Mouse (Mus musculus): ENCODE measurements around the gene Tnnt1. TPM values are rescaled to one million over a fixed set of nuclear protein-coding genes. Genes with fewer than 3 reads are reported as not detected.
"Not testable (repeated sequence)": the region's sequence is repeated elsewhere in the genome, so short reads cannot be mapped to it uniquely, and the experiment has no call there.

The Tnnt1 gene
- polyA plus RNA-seq, 1 experiment from 2014 or later = 2.5 TPM

DNA sequence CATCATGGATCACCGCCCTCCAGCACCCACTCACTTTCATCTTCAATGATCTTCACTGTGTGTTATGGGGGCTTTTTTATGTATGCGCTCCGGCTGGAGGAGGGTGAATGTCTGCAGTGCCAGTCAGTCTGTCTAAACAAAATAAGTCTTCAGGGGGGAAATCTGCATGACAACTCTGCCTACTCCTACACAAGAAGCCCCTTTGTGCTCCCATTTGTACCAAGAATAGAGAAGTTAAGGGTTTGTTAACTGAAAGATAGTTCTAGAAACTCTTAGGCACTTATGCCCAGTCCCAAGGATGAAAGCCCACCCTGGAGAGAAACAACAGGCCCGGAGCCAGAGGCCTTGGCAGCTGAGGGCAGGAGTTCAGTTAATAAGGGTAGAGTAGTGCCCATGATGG is 20.2 kb upstream of the Tnnt1 start:
- Histone ChIP-seq H3K9me3 (no peaks in the 10 kb centered on the region), H3K4me1 (no peaks in the 10 kb centered on the region), H3K36me3 (peaks cover 22% of the 10 kb centered on the region), H3K27ac (replicated peaks) (no peak overlapping the region), H3K4me3 (no peak overlapping the region), H3K4me2 (replicated peaks) (no peak overlapping the region), H3K27me3 (no peaks in the 10 kb centered on the region), H3K9ac (replicated peaks) (no peak overlapping the region)
- WGBS = 78% methylated on average over 4 of the region's 4 CpGs
- ATAC-seq (replicated peaks) = no peak

- Histone ChIP-seq H3K4me3 (peak within 1 kb of the TSS; percentile 30), H3K27ac (replicated peaks) (no peak within 1 kb of the TSS), H3K4me1 (peaks cover under 1% of the 10 kb centered on the region; the same call in 1 of the 2 replicates), H3K4me2 (replicated peaks) (peak within 1 kb of the TSS; percentile 40), H3K9ac (replicated peaks) (peak within 1 kb of the TSS; percentile 16; the same call in 1 of the 2 replicates), H3K9me3 (no peaks in the 10 kb centered on the region), H3K27me3 (no peaks in the 10 kb centered on the region), H3K36me3 (no peaks in the 10 kb centered on the region)
- WGBS = 4% methylated on average over 28 of the region's 28 CpGs
- ATAC-seq (replicated peaks) = peak; percentile 74
Measured at GRCm38 (mm10) chr7:4532005-4532729, 16.0 kb upstream of the Tnnt1 start, which contains the start of gene Dnaaf3. TSS of gene Dnaaf3 (minus strand) at chr7:4532453.

DNA sequence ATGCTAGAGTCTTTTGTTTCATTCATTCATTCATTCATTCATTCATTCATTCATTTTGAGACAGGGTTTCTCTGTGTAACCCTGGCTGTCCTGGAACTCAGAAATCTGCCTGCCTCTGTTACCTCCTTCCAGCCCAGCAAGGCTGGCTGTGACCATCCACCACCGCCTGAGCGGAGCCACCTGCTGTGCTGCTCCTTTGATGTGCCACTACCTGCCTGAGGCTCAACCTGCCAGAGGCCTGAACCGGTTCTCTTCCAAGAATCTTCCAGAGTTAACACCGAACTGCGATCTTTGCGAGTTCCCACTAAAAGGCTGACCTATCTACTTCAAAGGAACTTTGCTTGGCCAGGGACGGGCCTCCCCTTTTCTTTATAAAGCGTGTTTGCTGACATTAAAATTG is 14.0 kb upstream of the Tnnt1 start:
- H3K9me3 ChIP-seq; H3K36me3 ChIP-seq; ATAC-seq (replicated peaks); H3K9ac ChIP-seq (replicated peaks); H3K4me2 ChIP-seq (replicated peaks); H3K4me3 ChIP-seq; H3K27me3 ChIP-seq; H3K27ac ChIP-seq (replicated peaks): not testable (repeated sequence)
- 46% methylated on average over 8 of the region's 8 CpGs for WGBS
- peaks cover 14% of the 10 kb centered on the region for H3K4me1 ChIP-seq

DNA sequence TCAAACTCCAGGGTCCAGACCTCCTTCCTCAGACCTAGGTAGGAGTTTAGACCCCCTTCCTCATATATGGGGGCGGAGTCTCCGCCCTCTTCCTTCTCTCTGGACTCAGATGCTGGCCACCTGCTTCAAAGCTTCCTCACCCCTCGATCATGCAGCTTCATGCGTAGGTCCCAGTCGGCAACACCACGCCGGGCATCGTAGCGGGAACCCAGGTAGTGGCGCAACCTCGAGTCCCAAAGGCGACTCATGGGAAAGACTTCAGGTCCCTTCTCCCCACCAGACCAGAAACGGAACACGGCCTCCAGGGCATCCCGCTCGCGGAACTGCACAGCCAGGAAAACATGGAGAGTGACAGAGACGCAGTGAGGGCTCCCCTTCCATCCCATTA is 11.1 kb upstream of the Tnnt1 start:
- H3K9ac ChIP-seq (replicated peaks) = no peak overlapping the region
- peak overlapping the region; percentile 45; the same call in 1 of the 2 replicates for H3K4me2 ChIP-seq (replicated peaks)
- H3K27ac ChIP-seq (replicated peaks) = no peak overlapping the region
- peaks cover 14% of the 10 kb centered on the region for H3K4me1 ChIP-seq
- no peak for ATAC-seq (replicated peaks)
- no peaks in the 10 kb centered on the region for H3K9me3 ChIP-seq
- no peaks in the 10 kb centered on the region for H3K27me3 ChIP-seq
- no peak overlapping the region for H3K4me3 ChIP-seq
- 49% methylated on average over 18 of the region's 18 CpGs for WGBS
- H3K36me3 ChIP-seq = no peaks in the 10 kb centered on the region

DNA sequence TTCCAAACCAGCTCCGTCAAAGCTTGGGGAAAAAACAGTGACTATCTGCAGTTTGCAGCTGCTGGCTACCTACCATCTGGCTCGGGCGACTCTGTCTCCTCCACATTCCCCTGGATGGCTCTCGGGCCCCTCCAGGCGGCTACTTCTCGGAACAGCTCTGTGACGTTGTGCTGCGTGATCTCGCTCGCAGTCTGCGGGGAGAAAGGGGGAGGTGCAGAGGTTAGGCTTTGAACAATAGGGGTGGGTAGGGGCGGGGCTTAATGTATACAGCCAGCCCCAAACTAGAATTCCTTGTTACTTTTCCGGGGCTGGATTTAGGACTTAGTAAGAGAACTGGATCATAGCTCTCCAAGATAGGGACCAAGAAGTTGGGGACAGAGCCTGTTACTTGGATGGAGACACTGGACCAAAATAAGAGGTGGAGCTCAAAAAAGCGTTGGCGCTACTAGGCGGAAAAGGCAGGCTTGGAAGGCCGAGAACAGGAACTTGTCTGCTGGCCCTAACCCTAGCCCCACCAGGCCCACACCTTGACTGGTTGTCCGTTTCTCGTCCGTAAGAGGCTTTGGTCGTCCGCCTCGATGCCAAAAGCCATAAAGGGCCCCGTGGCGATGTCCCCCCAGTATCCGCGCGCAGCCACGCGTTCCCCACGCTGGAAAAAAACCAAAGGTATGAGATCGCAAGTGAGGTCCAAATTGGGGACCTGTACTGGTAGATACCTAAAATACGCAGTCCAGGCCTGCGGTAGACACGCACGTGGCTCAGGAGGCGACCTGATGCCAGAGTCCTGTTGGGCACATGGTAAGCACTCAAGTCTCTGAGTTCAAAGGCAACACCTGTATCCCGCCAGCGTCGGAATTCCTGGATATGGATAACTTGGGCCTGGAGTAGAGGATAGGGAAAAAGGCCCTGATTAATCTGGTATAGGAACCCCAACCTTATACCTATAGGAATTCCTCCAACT is 10.4 kb upstream of the Tnnt1 start:
- whole genome bisulfite sequencing = 25% methylated on average over 40 of the region's 40 CpGs
- H3K27ac ChIP-seq (replicated peaks) = 0 out of 2 replicates have a peak overlapping the region, but pooled peaks have one; percentile 12

GRCm38 (mm10) chr7:4524212-4524922 is 8.2 kb upstream of the Tnnt1 start, which contains the start of gene Tnni3:
TSS of gene Tnni3 (minus strand) at chr7:4524229.
- H3K36me3 ChIP-seq; H3K9me3 ChIP-seq; H3K4me2 ChIP-seq (replicated peaks); H3K9ac ChIP-seq (replicated peaks); H3K4me3 ChIP-seq; H3K27ac ChIP-seq (replicated peaks); H3K27me3 ChIP-seq: not testable (repeated sequence)
- 69% methylated on average over 15 of the region's 15 CpGs for WGBS
- H3K4me1 ChIP-seq = peaks cover 21% of the 10 kb centered on the region
- ATAC-seq (replicated peaks) = 0 out of 2 replicates have a peak, but pooled peaks have one; percentile 14

More for the DNA sequence above, 10.4 kb upstream of the Tnnt1 start:
- no peaks in the 10 kb centered on the region for H3K27me3 ChIP-seq
- no peaks in the 10 kb centered on the region for H3K9me3 ChIP-seq
- peak overlapping the region; percentile 37; the same call in 1 of the 2 replicates for H3K9ac ChIP-seq (replicated peaks)
- H3K4me2 ChIP-seq (replicated peaks) = peak overlapping the region; percentile 45
- H3K4me1 ChIP-seq = peaks cover 14% of the 10 kb centered on the region
- ATAC-seq (replicated peaks) = peak; percentile 91
- H3K36me3 ChIP-seq = no peaks in the 10 kb centered on the region
- peak overlapping the region; percentile 29 for H3K4me3 ChIP-seq

GRCm38 (mm10) chr7:4523205-4524130 is 7.3 kb upstream of the Tnnt1 start:
- ATAC-seq (replicated peaks) = no peak
- H3K36me3 ChIP-seq = no peaks in the 10 kb centered on the region
- H3K9ac ChIP-seq (replicated peaks) = no peak overlapping the region
- H3K4me3 ChIP-seq = no peak overlapping the region
- 91% methylated on average over 33 of the region's 33 CpGs for WGBS
- H3K4me2 ChIP-seq (replicated peaks) = no peak overlapping the region
- H3K27ac ChIP-seq (replicated peaks) = no peak overlapping the region
- H3K4me1 ChIP-seq = peaks cover 21% of the 10 kb centered on the region
- no peaks in the 10 kb centered on the region for H3K9me3 ChIP-seq
- H3K27me3 ChIP-seq = no peaks in the 10 kb centered on the region

GRCm38 (mm10) chr7:4522292-4522691 is 6.1 kb upstream of the Tnnt1 start:
- 86% methylated on average over 6 of the region's 6 CpGs for WGBS
- ATAC-seq (replicated peaks) = no peak

DNA sequence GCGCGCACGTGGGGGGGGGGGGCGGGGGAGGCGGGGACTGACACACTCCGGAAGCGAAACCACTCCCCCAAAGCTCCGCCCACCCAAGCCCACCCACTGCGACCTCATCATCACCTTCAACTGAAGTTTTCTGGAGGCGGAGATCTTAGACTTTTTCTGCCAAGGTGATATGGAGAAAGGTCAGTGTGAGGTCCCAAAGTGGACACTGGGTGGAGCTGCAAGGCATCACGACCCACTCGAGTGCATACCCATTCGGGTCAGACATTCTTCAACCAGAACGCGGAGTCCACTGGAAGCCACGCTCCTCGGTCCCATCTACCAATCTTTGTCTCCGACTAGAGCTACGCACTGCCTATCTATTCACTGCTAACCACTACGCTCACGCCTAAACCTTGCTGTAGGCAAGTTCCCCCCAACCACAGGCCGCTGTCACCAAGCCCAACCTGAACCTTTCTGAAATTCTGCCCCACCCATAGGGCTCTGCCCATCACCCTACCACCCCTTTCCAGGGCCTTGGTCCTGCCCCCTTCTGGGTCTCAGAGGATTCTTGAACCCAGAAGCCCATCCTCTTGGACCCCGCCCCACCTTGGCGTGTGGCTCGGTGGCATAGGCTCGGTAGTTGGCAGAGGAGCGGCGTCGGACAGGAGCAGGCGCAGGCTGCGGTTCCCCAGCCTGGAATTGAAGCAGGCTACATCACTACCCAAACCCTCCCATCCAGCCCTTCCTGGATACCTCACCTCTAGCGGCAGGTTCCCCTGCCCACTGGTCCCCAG is 5.2 kb upstream of the Tnnt1 start:
- 34% methylated on average over 32 of the region's 32 CpGs for WGBS
- no peaks in the 10 kb centered on the region for H3K36me3 ChIP-seq
- H3K9me3 ChIP-seq = no peaks in the 10 kb centered on the region
- no peaks in the 10 kb centered on the region for H3K27me3 ChIP-seq
- no peak overlapping the region for H3K9ac ChIP-seq (replicated peaks)
- ATAC-seq (replicated peaks) = no peak
- peak overlapping the region; percentile 24 for H3K4me3 ChIP-seq
- peaks cover 13% of the 10 kb centered on the region for H3K4me1 ChIP-seq
- peak overlapping the region; percentile 45 for H3K4me2 ChIP-seq (replicated peaks)
- H3K27ac ChIP-seq (replicated peaks) = no peak overlapping the region

More at GRCm38 (mm10) chr7:4522292-4522691, 6.1 kb upstream of the Tnnt1 start:
- no peaks in the 10 kb centered on the region for H3K27me3 ChIP-seq
- H3K36me3 ChIP-seq = no peaks in the 10 kb centered on the region
- H3K9me3 ChIP-seq = no peaks in the 10 kb centered on the region
- no peak overlapping the region for H3K4me2 ChIP-seq (replicated peaks)
- no peak overlapping the region for H3K27ac ChIP-seq (replicated peaks)
- no peak overlapping the region for H3K9ac ChIP-seq (replicated peaks)
- peaks cover 21% of the 10 kb centered on the region for H3K4me1 ChIP-seq
- H3K4me3 ChIP-seq = no peak overlapping the region

DNA sequence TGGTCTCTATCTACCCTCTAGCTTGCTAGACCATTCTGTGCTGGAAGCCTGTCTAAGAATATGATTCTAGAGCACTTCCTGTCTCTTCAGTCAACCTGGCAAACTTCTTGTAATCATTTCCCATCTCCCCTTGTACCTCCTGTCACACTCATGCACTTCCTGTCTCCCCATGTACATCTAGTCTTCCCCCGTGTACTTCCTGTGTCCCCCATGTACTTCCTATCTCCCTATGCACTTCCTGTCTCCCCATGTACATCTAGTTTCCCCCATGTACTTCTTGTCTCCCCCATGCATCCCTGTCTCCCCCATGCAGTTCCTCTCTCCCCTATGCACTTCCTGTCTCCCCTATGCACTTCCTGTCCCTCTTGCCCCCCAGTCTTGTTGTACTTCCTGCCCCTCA is 2.3 kb upstream of the Tnnt1 start:
- Histone ChIP-seq H3K4me3 (no peak overlapping the region), H3K27ac (replicated peaks) (no peak overlapping the region), H3K9me3 (no peaks in the 10 kb centered on the region), H3K4me1 (peaks cover 8% of the 10 kb centered on the region; the same call in 1 of the 2 replicates), H3K4me2 (replicated peaks) (no peak overlapping the region), H3K9ac (replicated peaks) (no peak overlapping the region), H3K27me3 (no peaks in the 10 kb centered on the region), H3K36me3 (no peaks in the 10 kb centered on the region)
- WGBS = 90% methylated on average over 1 of the region's 1 CpGs
- ATAC-seq (replicated peaks) = no peak

Measured in forebrain, embryonic 15.5 days (tissue).